Mouse (Mus musculus): ENCODE measurements around the gene Itprip.
"Not testable (repeated sequence)": the region's sequence is repeated elsewhere in the genome, so short reads cannot be mapped to it uniquely, and the experiment has no call there.

Itprip gene

GRCm38 (mm10) chr19:47854796-47855783 is 64.0 kb downstream of the Itprip start, which contains the start of gene Gsto1:
Gsto1 (plus strand) TSS chr19:47854970.
- intact Hi-C loops (cut with DNase I): no loop called here

GRCm38 (mm10) chr19:47853951-47854795 is 64.9 kb downstream of the Itprip start:
- intact Hi-C loops (cut with DNase I): no loop called here

- intact Hi-C loops (cut with DNase I): no loop called here
Measured at GRCm38 (mm10) chr19:47853053-47853452, 66.0 kb downstream of the Itprip start.

- intact Hi-C loops (cut with DNase I): not testable (repeated sequence)
Measured at GRCm38 (mm10) chr19:47852131-47852530, 67.0 kb downstream of the Itprip start.

- intact Hi-C loops (cut with DNase I): no loop called here
Measured at GRCm38 (mm10) chr19:47849735-47850134, 69.4 kb downstream of the Itprip start.

Small RNA genes lying within 50 kb of the gene (microRNA-seq; reads per million reads assigned to microRNA genes)
- 0 to 0.25 reads per million in 2 experiments for gene Gm22240
